Mouse (Mus musculus) forebrain, embryonic 11.5 days (tissue): ENCODE results near the gene Chchd10. TPM values are rescaled to one million over a fixed set of nuclear protein-coding genes. Genes with fewer than 3 reads are reported as not detected.
"Not testable (repeated sequence)": the region's sequence is repeated elsewhere in the genome, so short reads cannot be mapped to it uniquely, and the experiment has no call there.

ENCODE experiments used
- ATAC-seq: fragments of 200-750 bp; cut with Nextera tagmentation; replicated peaks from 2 replicates; pipeline ENCODE4 v1.8.0; 2017; ENCODE audit warnings: moderate TSS enrichment; ENCODE audit not compliant: low FRiP score
- DNase-seq: peaks from one replicate; pipeline ENCODE4 v3.0.0-alpha.2; 2017; ENCODE audit warnings: low spot score
- H3K27ac ChIP-seq: fragments of 300-500 bp; sonication (generic); 2 replicates; pipeline ENCODE4 v1.5.1; 2014; ENCODE audit warnings: low read depth, low read length
- H3K27me3 ChIP-seq: fragments of 300-500 bp; sonication (generic); 2 replicates; pipeline ENCODE4 v1.6.1; 2014; ENCODE audit warnings: mild to moderate bottlenecking, low read length, mixed read lengths; ENCODE audit not compliant: control insufficient read depth, insufficient read depth
- H3K36me3 ChIP-seq: fragments of 300-500 bp; sonication (generic); 2 replicates; pipeline ENCODE4 v1.6.1; 2014; ENCODE audit warnings: mild to moderate bottlenecking, low read length, moderate library complexity, mixed read lengths; ENCODE audit not compliant: control insufficient read depth, insufficient read depth
- H3K4me1 ChIP-seq: fragments of 300-500 bp; sonication (generic); replicated peaks from 2 replicates; pipeline ENCODE4 v1.6.1; 2014; ENCODE audit warnings: low read length, mixed read lengths; ENCODE audit not compliant: control insufficient read depth, insufficient read depth
- H3K4me2 ChIP-seq: fragments of 300-500 bp; sonication (generic); 2 replicates; pipeline ENCODE4 v1.6.1; 2014; ENCODE audit warnings: low read depth, mild to moderate bottlenecking, low read length, moderate library complexity, mixed read lengths; ENCODE audit not compliant: severe bottlenecking
- H3K4me3 ChIP-seq: fragments of 300-500 bp; sonication (generic); 2 replicates; pipeline ENCODE4 v1.5.1; 2014; ENCODE audit warnings: low read depth, low read length
- H3K9ac ChIP-seq: fragments of 300-500 bp; sonication (generic); 2 replicates; pipeline ENCODE4 v1.6.1; 2014; ENCODE audit warnings: low read length
- H3K9me3 ChIP-seq: fragments of 300-500 bp; sonication (generic); 2 replicates; pipeline ENCODE4 v1.6.1; 2016; ENCODE audit warnings: low read length, mixed read lengths; ENCODE audit not compliant: control insufficient read depth
- WGBS: fragments of 180-500 bp; shearing (Covaris S2); extraction: QIAGEN DNeasy Blood & Tissue Kit; methylation state at CpG from one replicate; pipeline ENCODE4 v1.1.7; 2014; 5-methylcytosine and 5-hydroxymethylcytosine counted together
- polyA plus RNA-seq: library from polyadenylated mRNA; unstranded; fragments of >200 nt; fragmentation: Nextera tagmentation; extraction: Ambion mirVana; gene quantifications from 2 replicates; pipeline ENCODE4 v1.2.1, GENCODE M21; 2014

Chchd10 gene
- 6.6 and 7.4 TPM in 2 replicates for polyA plus RNA-seq

- Histone ChIP-seq H3K4me3 (peak within 1 kb of the TSS; percentile 47), H3K27me3 (peaks cover 36% of the 10 kb centered on the region), H3K27ac (no peak within 1 kb of the TSS), H3K9ac (peak within 1 kb of the TSS; percentile 85), H3K9me3 (no peaks in the 10 kb centered on the region), H3K4me2 (peak within 1 kb of the TSS; percentile 95), H3K36me3 (no peaks in the 10 kb centered on the region), H3K4me1 (peaks cover 11% of the 10 kb centered on the region)
- ATAC-seq, result no peak
- no peak for DNase-seq
- WGBS, result 29% methylated on average over 6 of the region's 6 CpGs
These were observed at the start of gene Chchd10 for GRCm38 (mm10) chr10:75932891-75933290. Gene Chchd10 (plus strand): TSS chr10:75933130.

GRCm38 (mm10) chr10:75883232-75883552, 49.7 kb upstream of the Chchd10 start:
- H3K27me3 ChIP-seq, result no peaks in the 10 kb centered on the region
- no peaks in the 10 kb centered on the region for H3K9me3 ChIP-seq
- DNase-seq (peak; percentile 86), ATAC-seq (peak; percentile 84)
- peaks cover 10% of the 10 kb centered on the region; the same call in 1 of the 2 replicates for H3K4me1 ChIP-seq
- H3K36me3 ChIP-seq, result no peaks in the 10 kb centered on the region
- peak overlapping the region; percentile 16; the same call in 1 of the 2 replicates for H3K4me2 ChIP-seq
- H3K9ac ChIP-seq, result no peak overlapping the region
- no peak overlapping the region for H3K4me3 ChIP-seq
- 1% methylated on average over 10 of the region's 10 CpGs for WGBS
- H3K27ac ChIP-seq, result no peak overlapping the region

- 93% methylated on average over 8 of the region's 8 CpGs for WGBS
- peaks cover 10% of the 10 kb centered on the region; the same call in 1 of the 2 replicates for H3K4me1 ChIP-seq
- no peaks in the 10 kb centered on the region for H3K9me3 ChIP-seq
- H3K36me3 ChIP-seq, result no peaks in the 10 kb centered on the region
- no peak overlapping the region for H3K4me3 ChIP-seq
- H3K27ac ChIP-seq, result no peak overlapping the region
- no peaks in the 10 kb centered on the region for H3K27me3 ChIP-seq
- ATAC-seq (no peak), DNase-seq (no peak)
- no peak overlapping the region for H3K9ac ChIP-seq
- no peak overlapping the region for H3K4me2 ChIP-seq
These were observed 48.2 kb upstream of the Chchd10 start for GRCm38 (mm10) chr10:75884742-75885141.

- H3K4me1 ChIP-seq, H3K9me3 ChIP-seq, H3K4me3 ChIP-seq, H3K27ac ChIP-seq, H3K9ac ChIP-seq, H3K4me2 ChIP-seq, DNase-seq, H3K27me3 ChIP-seq, ATAC-seq, H3K36me3 ChIP-seq: not testable (repeated sequence)
- 88% methylated on average over 5 of the region's 5 CpGs for WGBS
These were observed 45.4 kb upstream of the Chchd10 start for GRCm38 (mm10) chr10:75887504-75887903.

- H3K9ac ChIP-seq, result no peak overlapping the region
- no peaks in the 10 kb centered on the region for H3K27me3 ChIP-seq
- no peak overlapping the region for H3K4me3 ChIP-seq
- DNase-seq, result no peak
- H3K27ac ChIP-seq, result no peak overlapping the region
- no peak overlapping the region for H3K4me2 ChIP-seq
- no peak for ATAC-seq
- peaks cover 4% of the 10 kb centered on the region; the same call in 1 of the 2 replicates for H3K4me1 ChIP-seq
- 60% methylated on average over 8 of the region's 8 CpGs for WGBS
- no peaks in the 10 kb centered on the region for H3K9me3 ChIP-seq
- no peaks in the 10 kb centered on the region for H3K36me3 ChIP-seq
These were observed 43.4 kb upstream of the Chchd10 start for GRCm38 (mm10) chr10:75889406-75890153.

GRCm38 (mm10) chr10:75893089-75893750, 39.7 kb upstream of the Chchd10 start, which contains the start of gene Derl3:
Gene Derl3 (plus strand): TSS chr10:75893413.
- ATAC-seq, result peak; percentile 100
- DNase-seq, result peak; percentile 96
- 1% methylated on average over 49 of the region's 51 CpGs for WGBS
- Histone ChIP-seq H3K36me3 (peaks cover 5% of the 10 kb centered on the region; the same call in 1 of the 2 replicates), H3K9ac (peak within 1 kb of the TSS; percentile 31; the same call in 1 of the 2 replicates), H3K27me3 (no peaks in the 10 kb centered on the region), H3K4me3 (peak within 1 kb of the TSS; percentile 26), H3K4me1 (peaks cover 4% of the 10 kb centered on the region; the same call in 1 of the 2 replicates), H3K4me2 (peak within 1 kb of the TSS; percentile 72), H3K27ac (no peak within 1 kb of the TSS), H3K9me3 (no peaks in the 10 kb centered on the region)

GRCm38 (mm10) chr10:75894601-75895000, 38.3 kb upstream of the Chchd10 start:
- 81% methylated on average over 6 of the region's 6 CpGs for WGBS
- no peak overlapping the region for H3K4me2 ChIP-seq
- ATAC-seq (no peak), DNase-seq (no peak)
- no peak overlapping the region for H3K27ac ChIP-seq
- H3K4me1 ChIP-seq, result peaks cover 4% of the 10 kb centered on the region; the same call in 1 of the 2 replicates
- H3K36me3 ChIP-seq, result peaks cover 5% of the 10 kb centered on the region; the same call in 1 of the 2 replicates
- no peaks in the 10 kb centered on the region for H3K27me3 ChIP-seq
- no peak overlapping the region for H3K4me3 ChIP-seq
- no peaks in the 10 kb centered on the region for H3K9me3 ChIP-seq
- H3K9ac ChIP-seq, result no peak overlapping the region

- Histone ChIP-seq H3K36me3 (peaks cover 5% of the 10 kb centered on the region; the same call in 1 of the 2 replicates), H3K4me1 (peaks cover 4% of the 10 kb centered on the region; the same call in 1 of the 2 replicates), H3K4me2 (no peak overlapping the region), H3K4me3 (no peak overlapping the region), H3K27me3 (no peaks in the 10 kb centered on the region), H3K27ac (no peak overlapping the region), H3K9ac (no peak overlapping the region), H3K9me3 (no peaks in the 10 kb centered on the region)
- 94% methylated on average over 5 of the region's 5 CpGs for WGBS
- no peak for ATAC-seq
- no peak for DNase-seq
These were observed 37.2 kb upstream of the Chchd10 start for GRCm38 (mm10) chr10:75895730-75896129.
